Mouse (Mus musculus) midbrain, embryonic 14.5 days (tissue): ENCODE results near the gene Ankrd63. TPM values are rescaled to one million over a fixed set of nuclear protein-coding genes. Genes with fewer than 3 reads are reported as not detected.

Source experiments
- ATAC-seq: fragments of 200-750 bp; cut with Nextera tagmentation; 2 replicates; pipeline ENCODE4 v1.8.0; 2017; ENCODE audit warnings: moderate number of reproducible peaks, moderate library complexity; ENCODE audit not compliant: low FRiP score, low TSS enrichment
- DNase-seq: peaks from one replicate; pipeline ENCODE4 v3.0.0-alpha.2; 2015
- H3K27ac ChIP-seq: fragments of 300-500 bp; sonication (generic); replicated peaks from 2 replicates; pipeline ENCODE4 v1.5.1; 2014; ENCODE audit warnings: mild to moderate bottlenecking, low read depth, low read length, moderate library complexity
- H3K27me3 ChIP-seq: fragments of 300-500 bp; sonication (generic); 2 replicates; pipeline ENCODE4 v1.6.1; 2014; ENCODE audit warnings: low read length, control low read depth, mixed read lengths; ENCODE audit not compliant: control insufficient read depth, insufficient read depth
- H3K36me3 ChIP-seq: fragments of 300-500 bp; sonication (generic); 2 replicates; pipeline ENCODE4 v1.6.1; 2014; ENCODE audit warnings: low read length, control low read depth; ENCODE audit not compliant: control insufficient read depth, insufficient read depth
- H3K4me1 ChIP-seq: fragments of 300-500 bp; sonication (generic); 2 replicates; pipeline ENCODE4 v1.6.1; 2014; ENCODE audit warnings: mild to moderate bottlenecking, antibody characterized with exemption, low read length, control low read depth; ENCODE audit not compliant: control insufficient read depth, insufficient read depth
- H3K4me2 ChIP-seq: fragments of 300-500 bp; sonication (generic); 2 replicates; pipeline ENCODE4 v1.6.1; 2014; ENCODE audit warnings: mild to moderate bottlenecking, low read length, moderate library complexity
- H3K4me3 ChIP-seq: fragments of 300-500 bp; sonication (generic); replicated peaks from 2 replicates; pipeline ENCODE4 v1.5.1; 2014; ENCODE audit warnings: low read depth, low read length
- H3K9ac ChIP-seq: fragments of 300-500 bp; sonication (generic); replicated peaks from 2 replicates; pipeline ENCODE4 v1.6.1; 2014; ENCODE audit warnings: mild to moderate bottlenecking, low read length, moderate library complexity
- H3K9me3 ChIP-seq: fragments of 300-500 bp; sonication (generic); 2 replicates; pipeline ENCODE4 v1.6.1; 2016; ENCODE audit warnings: low read length, control low read depth, mixed read lengths; ENCODE audit not compliant: control insufficient read depth
- WGBS: fragments of 180-500 bp; shearing (Covaris S2); extraction: QIAGEN DNeasy Blood & Tissue Kit; methylation state at CpG from one replicate; pipeline ENCODE4 v1.1.7; 2014; 5-methylcytosine and 5-hydroxymethylcytosine counted together
- polyA plus RNA-seq: library from polyadenylated mRNA; unstranded; fragments of >200 nt; fragmentation: Nextera tagmentation; extraction: Ambion mirVana; gene quantifications from 2 replicates; pipeline ENCODE4 v1.2.1, GENCODE M21; 2014

Ankrd63 gene
- polyA plus RNA-seq, 1 experiment from 2014 or later: not detected

- Histone ChIP-seq H3K27me3 (peaks cover 79% of the 10 kb centered on the region), H3K27ac (no peak overlapping the region), H3K4me1 (peaks cover 30% of the 10 kb centered on the region), H3K9ac (no peak overlapping the region), H3K36me3 (no peaks in the 10 kb centered on the region), H3K4me3 (no peak overlapping the region), H3K9me3 (no peaks in the 10 kb centered on the region), H3K4me2 (peak overlapping the region; percentile 43; the same call in 1 of the 2 replicates)
- ATAC-seq: no peak
- DNase-seq: no peak
- 3% methylated on average over 5 of the region's 5 CpGs for WGBS
Measured at GRCm38 (mm10) chr2:118701161-118701560, 2.6 kb downstream of the Ankrd63 start.

- ATAC-seq (no peak), DNase-seq (peak; percentile 88)
- H3K4me2 ChIP-seq: peak overlapping the region; percentile 43
- WGBS: under 1% methylated on average over 32 of the region's 32 CpGs
- H3K9ac ChIP-seq: no peak overlapping the region
- no peaks in the 10 kb centered on the region for H3K9me3 ChIP-seq
- H3K27ac ChIP-seq: no peak overlapping the region
- H3K36me3 ChIP-seq: no peaks in the 10 kb centered on the region
- H3K4me1 ChIP-seq: peaks cover 30% of the 10 kb centered on the region
- H3K4me3 ChIP-seq: peak overlapping the region; percentile 20
- H3K27me3 ChIP-seq: peaks cover 76% of the 10 kb centered on the region
Measured at GRCm38 (mm10) chr2:118700179-118701062, 3.3 kb downstream of the Ankrd63 start.

GRCm38 (mm10) chr2:118697955-118698354 lies 5.8 kb downstream of the Ankrd63 start:
- H3K27me3 ChIP-seq: peaks cover 51% of the 10 kb centered on the region
- WGBS: 53% methylated on average over 7 of the region's 7 CpGs

GRCm38 (mm10) chr2:118697311-118697877 lies 6.4 kb downstream of the Ankrd63 start:
- DNase-seq: no peak
- Histone ChIP-seq H3K4me2 (no peak overlapping the region), H3K4me3 (no peak overlapping the region), H3K9ac (no peak overlapping the region), H3K27ac (no peak overlapping the region), H3K27me3 (peaks cover 46% of the 10 kb centered on the region), H3K9me3 (no peaks in the 10 kb centered on the region), H3K4me1 (0 out of 2 replicates have a peak, but pooled peaks cover 9% of the 10 kb centered on the region), H3K36me3 (no peaks in the 10 kb centered on the region)
- ATAC-seq: no peak
- 41% methylated on average over 5 of the region's 5 CpGs for WGBS

More at GRCm38 (mm10) chr2:118697955-118698354, 5.8 kb downstream of the Ankrd63 start:
- no peaks in the 10 kb centered on the region for H3K36me3 ChIP-seq
- ATAC-seq (no peak), DNase-seq (no peak)
- H3K4me3 ChIP-seq: no peak overlapping the region
- H3K9me3 ChIP-seq: no peaks in the 10 kb centered on the region
- no peak overlapping the region for H3K9ac ChIP-seq
- H3K4me1 ChIP-seq: peaks cover 15% of the 10 kb centered on the region; the same call in 1 of the 2 replicates
- H3K27ac ChIP-seq: no peak overlapping the region
- H3K4me2 ChIP-seq: no peak overlapping the region

GRCm38 (mm10) chr2:118696451-118697308 lies 7.1 kb downstream of the Ankrd63 start:
- Histone ChIP-seq H3K27ac (no peak overlapping the region), H3K9me3 (no peaks in the 10 kb centered on the region), H3K4me1 (0 out of 2 replicates have a peak, but pooled peaks cover 9% of the 10 kb centered on the region), H3K4me3 (no peak overlapping the region), H3K27me3 (peaks cover 39% of the 10 kb centered on the region), H3K9ac (no peak overlapping the region; the same call in 1 of the 2 replicates), H3K4me2 (no peak overlapping the region), H3K36me3 (no peaks in the 10 kb centered on the region)
- no peak for DNase-seq
- no peak for ATAC-seq
- WGBS: 45% methylated on average over 21 of the region's 21 CpGs

GRCm38 (mm10) chr2:118695677-118696232 lies 8.0 kb downstream of the Ankrd63 start:
- WGBS: 23% methylated on average over 11 of the region's 11 CpGs
- Histone ChIP-seq H3K9ac (no peak overlapping the region), H3K9me3 (no peaks in the 10 kb centered on the region), H3K27ac (no peak overlapping the region), H3K4me1 (0 out of 2 replicates have a peak, but pooled peaks cover 7% of the 10 kb centered on the region), H3K4me2 (no peak overlapping the region), H3K27me3 (peaks cover 29% of the 10 kb centered on the region), H3K4me3 (no peak overlapping the region), H3K36me3 (no peaks in the 10 kb centered on the region)
- peak; percentile 86 for DNase-seq
- ATAC-seq: no peak

GRCm38 (mm10) chr2:118693370-118693966 lies 10.3 kb downstream of the Ankrd63 start:
- H3K27me3 ChIP-seq: peaks cover 13% of the 10 kb centered on the region; the same call in 1 of the 2 replicates
- H3K36me3 ChIP-seq: peaks cover 5% of the 10 kb centered on the region; the same call in 1 of the 2 replicates
- no peak for ATAC-seq
- H3K9ac ChIP-seq: no peak overlapping the region
- DNase-seq: no peak
- H3K9me3 ChIP-seq: no peaks in the 10 kb centered on the region
- WGBS: 85% methylated on average over 19 of the region's 19 CpGs
- H3K4me3 ChIP-seq: no peak overlapping the region
- H3K4me1 ChIP-seq: no peaks in the 10 kb centered on the region
- H3K27ac ChIP-seq: no peak overlapping the region
- H3K4me2 ChIP-seq: no peak overlapping the region

GRCm38 (mm10) chr2:118689875-118690274 lies 13.9 kb downstream of the Ankrd63 start:
- Histone ChIP-seq H3K4me2 (no peak overlapping the region), H3K27me3 (no peaks in the 10 kb centered on the region), H3K9ac (no peak overlapping the region), H3K36me3 (peaks cover 5% of the 10 kb centered on the region; the same call in 1 of the 2 replicates), H3K4me3 (no peak overlapping the region), H3K4me1 (no peaks in the 10 kb centered on the region), H3K27ac (no peak overlapping the region), H3K9me3 (no peaks in the 10 kb centered on the region)
- ATAC-seq: no peak
- WGBS: 81% methylated on average over 10 of the region's 10 CpGs
- DNase-seq: no peak
